Mouse (Mus musculus): Measurements from ENCODE around the gene Dhx36. TPM values are rescaled to one million over a fixed set of nuclear protein-coding genes. Genes with fewer than 3 reads are reported as not detected.

The Dhx36 gene
- polyA plus RNA-seq, 1 experiment: 8.7 TPM

GRCm38 (mm10) chr3:62492568-62492967, 14.2 kb downstream of the Dhx36 start:
- 76% methylated on average over 6 of the region's 6 CpGs for WGBS
- H3K4me3 ChIP-seq (ENCODE audit: control insufficient read depth, insufficient read depth, low read length): no peak overlapping the region

GRCm38 (mm10) chr3:62484340-62484739, 22.5 kb downstream of the Dhx36 start:
- H3K27ac ChIP-seq (ENCODE audit: control insufficient read depth, insufficient read depth, low read length): no peak overlapping the region
- H3K27me3 ChIP-seq (ENCODE audit: control insufficient read depth, insufficient read depth, low read length): no peaks in the 10 kb centered on the region
- DNase-seq: no peak
- H3K36me3 ChIP-seq (ENCODE audit: control insufficient read depth, insufficient read depth, low read length): peaks cover 44% of the 10 kb centered on the region
- no peak overlapping the region for H3K4me3 ChIP-seq (ENCODE audit: control insufficient read depth, insufficient read depth, low read length)
- TF ChIP-seq CTCF (IDR thresholded peaks at IDR 0.05; ENCODE audit: borderline replicate concordance, control insufficient read depth, extremely low read depth, insufficient read depth, low read length, poor library complexity) (no peak), POLR2A (IDR thresholded peaks at IDR 0.05; ENCODE audit: control insufficient read depth, extremely low read depth, insufficient read depth, low read length, poor library complexity) (no peak)
- no peaks in the 10 kb centered on the region for H3K4me1 ChIP-seq (replicated peaks; ENCODE audit: control insufficient read depth, insufficient read depth, low read length)
- WGBS: 100% methylated on average over 2 of the region's 2 CpGs

More at GRCm38 (mm10) chr3:62492568-62492967, 14.2 kb downstream of the Dhx36 start:
- H3K36me3 ChIP-seq (ENCODE audit: control insufficient read depth, insufficient read depth, low read length): peaks cover 69% of the 10 kb centered on the region
- no peaks in the 10 kb centered on the region for H3K4me1 ChIP-seq (replicated peaks; ENCODE audit: control insufficient read depth, insufficient read depth, low read length)
- no peak for DNase-seq
- no peaks in the 10 kb centered on the region for H3K27me3 ChIP-seq (ENCODE audit: control insufficient read depth, insufficient read depth, low read length)
- TF ChIP-seq POLR2A (IDR thresholded peaks at IDR 0.05; ENCODE audit: control insufficient read depth, extremely low read depth, insufficient read depth, low read length, poor library complexity) (no peak), CTCF (IDR thresholded peaks at IDR 0.05; ENCODE audit: borderline replicate concordance, control insufficient read depth, extremely low read depth, insufficient read depth, low read length, poor library complexity) (no peak)
- H3K27ac ChIP-seq (ENCODE audit: control insufficient read depth, insufficient read depth, low read length): no peak overlapping the region

DNA sequence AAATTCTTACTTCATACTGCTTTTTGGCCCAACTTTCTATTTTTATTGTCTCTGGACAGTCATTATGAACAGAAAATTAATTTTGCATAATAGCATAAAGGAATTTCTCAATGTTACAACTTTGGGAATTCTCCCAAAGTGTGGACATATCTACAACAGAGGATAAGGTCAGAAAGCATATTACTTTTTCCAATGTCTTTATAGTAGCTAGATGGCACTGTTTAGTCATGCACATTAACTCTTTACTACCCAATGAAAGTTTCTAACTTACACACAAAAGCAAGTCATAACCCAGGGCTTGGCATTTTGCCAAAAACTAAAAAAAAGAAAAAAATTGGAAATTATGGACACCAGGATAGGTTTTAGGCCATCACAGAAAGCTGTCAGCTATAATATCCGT, 36.6 kb downstream of the Dhx36 start:
- Histone ChIP-seq H3K27ac (ENCODE audit: control insufficient read depth, insufficient read depth, low read length) (no peak overlapping the region), H3K27me3 (ENCODE audit: control insufficient read depth, insufficient read depth, low read length) (no peaks in the 10 kb centered on the region), H3K4me1 (replicated peaks; ENCODE audit: control insufficient read depth, insufficient read depth, low read length) (no peaks in the 10 kb centered on the region), H3K4me3 (ENCODE audit: control insufficient read depth, insufficient read depth, low read length) (no peak overlapping the region), H3K36me3 (ENCODE audit: control insufficient read depth, insufficient read depth, low read length) (peaks cover 75% of the 10 kb centered on the region)
- DNase-seq: no peak
- TF ChIP-seq POLR2A (IDR thresholded peaks at IDR 0.05; ENCODE audit: control insufficient read depth, extremely low read depth, insufficient read depth, low read length, poor library complexity): no peak
- no peak for TF ChIP-seq CTCF (IDR thresholded peaks at IDR 0.05; ENCODE audit: borderline replicate concordance, control insufficient read depth, extremely low read depth, insufficient read depth, low read length, poor library complexity)
- WGBS: 93% methylated on average over 1 of the region's 1 CpGs

DNA sequence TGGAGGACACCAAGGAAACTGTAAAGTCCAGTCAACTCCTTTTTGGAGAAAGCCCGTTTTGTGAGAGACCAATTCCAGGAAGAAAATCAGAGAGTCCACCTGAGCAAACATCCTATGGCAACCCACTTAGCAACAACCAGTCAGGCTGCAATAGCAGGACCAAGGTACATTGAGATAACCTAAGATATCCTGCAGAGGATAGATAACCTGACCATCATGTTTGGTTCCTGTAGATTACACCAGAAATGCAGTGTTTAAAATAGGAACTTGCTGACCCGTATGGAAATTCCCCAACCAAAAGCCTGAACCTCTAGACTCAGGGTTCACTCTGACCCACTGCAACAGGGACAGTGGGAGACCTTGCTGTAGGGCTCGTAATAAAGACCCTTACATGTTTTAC, 42.5 kb downstream of the Dhx36 start:
- Histone ChIP-seq H3K27ac (ENCODE audit: control insufficient read depth, insufficient read depth, low read length) (no peak overlapping the region), H3K4me3 (ENCODE audit: control insufficient read depth, insufficient read depth, low read length) (no peak overlapping the region), H3K27me3 (ENCODE audit: control insufficient read depth, insufficient read depth, low read length) (no peaks in the 10 kb centered on the region), H3K4me1 (replicated peaks; ENCODE audit: control insufficient read depth, insufficient read depth, low read length) (no peaks in the 10 kb centered on the region), H3K36me3 (ENCODE audit: control insufficient read depth, insufficient read depth, low read length) (peaks cover 48% of the 10 kb centered on the region)
- WGBS: 97% methylated on average over 3 of the region's 3 CpGs
- no peak for TF ChIP-seq POLR2A (IDR thresholded peaks at IDR 0.05; ENCODE audit: control insufficient read depth, extremely low read depth, insufficient read depth, low read length, poor library complexity)
- no peak for TF ChIP-seq CTCF (IDR thresholded peaks at IDR 0.05; ENCODE audit: borderline replicate concordance, control insufficient read depth, extremely low read depth, insufficient read depth, low read length, poor library complexity)
- no peak for DNase-seq

GRCm38 (mm10) chr3:62459483-62459882, 47.3 kb downstream of the Dhx36 start:
- Histone ChIP-seq H3K4me3 (ENCODE audit: control insufficient read depth, insufficient read depth, low read length) (no peak overlapping the region), H3K27me3 (ENCODE audit: control insufficient read depth, insufficient read depth, low read length) (no peaks in the 10 kb centered on the region), H3K27ac (ENCODE audit: control insufficient read depth, insufficient read depth, low read length) (no peak overlapping the region), H3K4me1 (replicated peaks; ENCODE audit: control insufficient read depth, insufficient read depth, low read length) (no peaks in the 10 kb centered on the region), H3K36me3 (ENCODE audit: control insufficient read depth, insufficient read depth, low read length) (peaks cover 19% of the 10 kb centered on the region; the same call in 1 of the 2 replicates)
- 89% methylated on average over 6 of the region's 6 CpGs for WGBS
- DNase-seq: no peak
- TF ChIP-seq POLR2A (IDR thresholded peaks at IDR 0.05; ENCODE audit: control insufficient read depth, extremely low read depth, insufficient read depth, low read length, poor library complexity) (no peak), CTCF (IDR thresholded peaks at IDR 0.05; ENCODE audit: borderline replicate concordance, control insufficient read depth, extremely low read depth, insufficient read depth, low read length, poor library complexity) (no peak)

DNA sequence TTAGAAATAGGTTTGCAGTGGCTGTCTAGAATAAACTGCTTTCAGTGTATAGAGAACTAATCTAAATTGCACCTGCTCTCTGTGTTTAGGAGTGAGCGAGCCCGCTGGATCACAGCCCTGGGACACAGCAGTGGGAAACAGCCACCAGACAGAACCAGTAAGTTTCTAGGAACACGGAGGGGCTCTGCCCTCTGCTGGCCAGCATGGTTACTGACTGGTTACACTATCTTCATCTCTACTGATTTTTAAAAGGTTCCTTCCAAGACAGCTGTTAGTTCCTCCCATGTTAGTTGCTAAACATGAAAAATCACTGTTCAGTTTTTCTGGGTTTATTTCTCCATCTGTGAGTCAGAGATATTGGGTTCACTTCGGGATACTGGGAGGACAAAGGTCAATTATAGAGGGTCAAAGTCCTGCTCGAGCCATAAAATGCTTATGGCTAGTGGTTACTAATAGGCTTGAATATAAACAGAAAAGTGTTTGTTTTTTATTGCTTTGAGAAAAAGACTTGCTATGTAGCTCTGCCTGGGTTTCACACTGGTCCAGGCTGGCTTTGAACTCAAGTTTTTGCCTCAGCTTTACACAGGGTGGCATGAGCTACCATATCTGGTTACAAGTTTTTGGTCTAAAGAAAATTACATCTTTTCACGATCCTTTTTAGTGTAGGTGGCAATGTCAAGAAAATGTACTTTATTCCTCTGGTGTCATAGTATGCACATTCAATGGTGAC, 48.4 kb downstream of the Dhx36 start:
- Histone ChIP-seq H3K27ac (ENCODE audit: control insufficient read depth, insufficient read depth, low read length) (no peak overlapping the region), H3K4me1 (replicated peaks; ENCODE audit: control insufficient read depth, insufficient read depth, low read length) (no peaks in the 10 kb centered on the region), H3K27me3 (ENCODE audit: control insufficient read depth, insufficient read depth, low read length) (no peaks in the 10 kb centered on the region), H3K36me3 (ENCODE audit: control insufficient read depth, insufficient read depth, low read length) (peaks cover 12% of the 10 kb centered on the region; the same call in 1 of the 2 replicates), H3K4me3 (ENCODE audit: control insufficient read depth, insufficient read depth, low read length) (no peak overlapping the region)
- WGBS: 49% methylated on average over 6 of the region's 6 CpGs
- peak; percentile 33 for DNase-seq
- TF ChIP-seq CTCF (IDR thresholded peaks at IDR 0.05; ENCODE audit: borderline replicate concordance, control insufficient read depth, extremely low read depth, insufficient read depth, low read length, poor library complexity) (no peak), POLR2A (IDR thresholded peaks at IDR 0.05; ENCODE audit: control insufficient read depth, extremely low read depth, insufficient read depth, low read length, poor library complexity) (no peak)
